Mouse (Mus musculus): ENCODE data around the gene Rbm38. TPM values are rescaled to one million over a fixed set of nuclear protein-coding genes. Genes with fewer than 3 reads are reported as not detected.

Rbm38 gene
- polyA plus RNA-seq, 1 experiment from 2014 or later = 25.8 TPM

DNA sequence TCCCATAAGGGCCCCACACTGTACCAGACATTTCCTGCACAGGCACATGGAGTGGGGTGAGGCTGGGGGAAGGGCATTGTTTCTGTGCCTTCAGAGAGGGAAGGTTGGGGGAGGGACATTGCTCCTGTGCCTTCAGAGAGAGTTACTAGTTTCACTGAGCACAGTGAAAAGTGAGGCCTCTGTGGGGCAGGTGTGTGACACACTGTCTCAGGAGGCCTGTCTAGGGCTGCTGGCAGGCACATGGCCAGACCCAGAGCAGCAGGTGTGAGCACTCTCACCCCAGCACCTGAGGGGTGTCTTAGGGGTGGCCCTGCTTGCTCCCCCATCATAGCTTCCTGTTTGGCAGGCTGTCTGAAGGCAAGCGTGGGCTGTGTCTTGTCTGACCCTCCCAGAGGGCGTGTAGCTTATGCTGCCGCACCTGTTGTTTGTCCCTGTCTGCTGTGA is 6.4 kb downstream of the Rbm38 start:
- peak; percentile 16; the same call in 1 of the 2 replicates for ATAC-seq (ENCODE audit: insufficient number of reproducible peaks, insufficient read depth, low FRiP score, low TSS enrichment, low read depth)
- Histone ChIP-seq H3K4me2 (peak overlapping the region; percentile 14), H3K27me3 (no peaks in the 10 kb centered on the region), H3K9me3 (no peaks in the 10 kb centered on the region), H3K9ac (peak overlapping the region; percentile 27; the same call in 1 of the 2 replicates), H3K27ac (peak overlapping the region; percentile 58), H3K4me3 (no peak overlapping the region), H3K4me1 (peaks cover 63% of the 10 kb centered on the region), H3K36me3 (peaks cover 57% of the 10 kb centered on the region)
- 69% methylated on average over 3 of the region's 3 CpGs for WGBS

DNA sequence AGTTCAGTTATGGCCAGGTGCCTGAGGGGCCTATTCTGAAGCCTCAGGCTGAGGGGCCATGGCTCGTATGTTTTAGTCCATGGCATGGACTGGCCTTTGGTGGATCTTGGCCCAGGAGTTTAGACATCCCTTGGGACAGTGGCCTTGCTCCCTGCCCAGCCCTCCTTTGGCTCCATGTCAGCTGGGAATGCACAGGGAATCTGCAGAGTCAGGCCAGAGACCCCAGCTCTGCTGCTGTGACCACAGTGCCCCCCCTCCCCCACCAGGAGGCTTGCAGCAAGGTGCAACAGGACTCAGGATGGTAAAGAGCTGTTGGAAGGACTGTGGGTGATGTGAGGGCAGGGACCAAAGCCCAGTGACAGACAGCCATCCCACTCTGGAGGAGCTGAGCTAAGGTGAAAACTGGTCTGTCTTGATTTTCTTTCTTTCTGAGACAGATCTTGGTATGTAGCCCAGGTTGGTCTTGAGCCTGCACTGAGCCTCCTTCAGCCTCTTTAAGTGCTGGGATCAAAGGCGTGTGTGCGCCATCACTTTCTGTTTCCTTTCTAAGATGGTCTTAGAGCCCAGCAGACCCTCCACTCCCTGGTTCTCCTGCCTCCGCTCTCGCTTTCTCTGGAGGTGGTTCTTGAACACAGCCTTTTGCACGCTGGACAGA is 7.0 kb downstream of the Rbm38 start:
- Histone ChIP-seq H3K4me2 (peak overlapping the region; percentile 14), H3K4me1 (peaks cover 61% of the 10 kb centered on the region), H3K36me3 (peaks cover 63% of the 10 kb centered on the region), H3K27ac (peak overlapping the region; percentile 58; the same call in 1 of the 2 replicates), H3K9ac (no peak overlapping the region), H3K27me3 (no peaks in the 10 kb centered on the region), H3K4me3 (no peak overlapping the region), H3K9me3 (no peaks in the 10 kb centered on the region)
- no peak for ATAC-seq (ENCODE audit: insufficient number of reproducible peaks, insufficient read depth, low FRiP score, low TSS enrichment, low read depth)
- WGBS = 79% methylated on average over 6 of the region's 6 CpGs

DNA sequence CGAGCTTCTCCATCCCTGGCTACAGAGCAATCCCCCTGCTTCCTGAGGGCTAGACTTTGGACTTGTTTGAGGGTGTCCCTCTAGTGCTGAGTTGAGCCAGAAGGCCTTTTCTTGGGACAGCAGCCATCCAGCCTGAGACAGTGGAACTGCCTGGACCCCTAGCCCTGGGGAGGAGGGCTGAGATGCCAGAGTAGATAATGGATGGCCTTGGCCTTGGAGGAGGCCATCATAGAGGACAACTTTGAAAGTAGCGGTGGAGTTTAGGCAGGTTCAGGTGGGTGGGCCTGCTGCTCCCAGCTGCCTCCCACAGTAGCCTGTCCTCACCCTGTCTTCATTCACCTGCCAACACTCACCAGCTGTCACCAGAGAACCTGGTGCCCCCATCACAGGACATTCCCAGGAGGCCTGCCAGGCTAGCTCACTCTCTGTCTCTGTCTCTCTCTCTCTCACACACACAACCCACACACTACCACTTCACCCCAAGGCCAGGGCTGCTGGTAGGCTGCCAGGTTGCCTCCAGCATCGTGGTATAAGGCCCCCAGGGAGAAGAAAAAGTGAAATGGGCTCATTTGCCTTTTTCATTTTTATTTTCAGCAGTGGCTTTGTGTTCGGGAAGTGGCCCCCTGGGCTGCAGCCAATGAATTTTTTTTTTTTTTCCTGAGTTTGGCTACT is 7.7 kb downstream of the Rbm38 start:
- H3K9ac ChIP-seq = no peak overlapping the region
- 77% methylated on average over 4 of the region's 4 CpGs for WGBS
- peak overlapping the region; percentile 22; the same call in 1 of the 2 replicates for H3K27ac ChIP-seq
- no peaks in the 10 kb centered on the region for H3K9me3 ChIP-seq
- no peak overlapping the region for H3K4me3 ChIP-seq
- H3K27me3 ChIP-seq = no peaks in the 10 kb centered on the region
- peaks cover 55% of the 10 kb centered on the region for H3K4me1 ChIP-seq
- H3K4me2 ChIP-seq = no peak overlapping the region
- peaks cover 70% of the 10 kb centered on the region for H3K36me3 ChIP-seq
- ATAC-seq (ENCODE audit: insufficient number of reproducible peaks, insufficient read depth, low FRiP score, low TSS enrichment, low read depth) = no peak

DNA sequence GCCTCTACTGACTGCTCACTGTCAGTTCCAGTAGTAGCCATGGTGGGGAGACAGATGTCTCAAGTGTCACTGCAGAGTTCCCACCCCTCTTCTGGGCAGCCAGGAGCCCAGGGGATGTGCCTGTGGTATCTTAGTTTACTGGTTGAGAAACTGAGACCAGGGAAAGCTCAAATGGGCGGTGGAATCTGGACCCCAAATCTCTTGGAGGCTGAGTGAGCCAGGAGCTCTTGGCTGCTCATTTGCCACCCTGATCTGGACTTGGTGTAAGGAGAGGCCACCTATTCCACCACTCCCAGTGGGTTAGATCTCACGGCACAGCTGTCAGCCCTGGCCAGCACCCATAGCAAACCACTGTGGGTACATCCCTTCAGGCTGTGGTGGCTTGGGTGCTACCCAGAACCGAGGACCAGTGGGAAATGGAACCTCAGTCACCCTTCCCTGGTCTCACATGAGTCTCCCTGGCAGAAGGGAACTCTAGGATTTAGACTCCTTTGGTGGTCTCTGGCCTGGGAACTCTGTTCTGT is 8.3 kb downstream of the Rbm38 start:
- Histone ChIP-seq H3K9ac (0 out of 2 replicates have a peak overlapping the region, but pooled peaks have one; percentile 51), H3K27ac (no peak overlapping the region), H3K36me3 (peaks cover 76% of the 10 kb centered on the region), H3K4me3 (no peak overlapping the region), H3K9me3 (no peaks in the 10 kb centered on the region), H3K4me2 (no peak overlapping the region; the same call in 1 of the 2 replicates), H3K27me3 (no peaks in the 10 kb centered on the region), H3K4me1 (peaks cover 49% of the 10 kb centered on the region)
- WGBS = 86% methylated on average over 3 of the region's 3 CpGs
- no peak for ATAC-seq (ENCODE audit: insufficient number of reproducible peaks, insufficient read depth, low FRiP score, low TSS enrichment, low read depth)

DNA sequence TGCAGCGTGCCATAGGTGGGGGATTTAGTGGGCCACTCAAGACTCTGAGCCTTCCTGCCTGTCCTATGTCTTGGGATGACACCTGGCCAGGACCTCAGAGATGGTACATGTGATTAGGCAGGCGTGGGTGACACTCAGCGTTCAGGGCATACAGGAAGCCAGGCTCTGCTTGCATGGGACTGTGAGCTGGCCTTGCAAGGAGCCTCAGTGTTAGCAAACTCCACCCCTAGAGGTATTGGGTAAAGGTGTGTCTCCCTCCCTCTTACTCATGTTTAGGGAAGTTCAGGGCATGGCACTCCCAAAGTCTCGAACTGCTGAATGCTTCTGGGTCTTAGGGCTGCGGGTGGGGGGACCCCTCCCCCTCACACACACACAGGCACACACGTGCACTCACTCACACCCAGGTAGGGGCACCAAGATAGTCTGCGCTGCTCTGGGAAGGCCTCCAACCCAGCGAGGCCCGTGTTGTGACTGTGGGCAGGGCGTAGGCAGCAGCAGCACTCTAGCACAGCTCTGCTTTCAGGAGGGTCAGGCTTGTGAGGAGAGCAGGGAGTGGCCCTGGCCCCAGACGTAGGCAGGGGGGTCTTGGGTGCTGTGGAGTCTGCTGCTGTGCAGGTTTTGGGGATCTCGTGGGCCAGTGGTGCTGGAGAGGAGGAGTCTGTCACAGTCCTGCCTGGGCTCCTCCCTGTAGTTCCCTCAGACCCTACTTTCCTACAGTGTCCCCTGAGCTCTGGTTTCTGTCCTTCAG is 10.5 kb downstream of the Rbm38 start:
- WGBS = 71% methylated on average over 12 of the region's 12 CpGs
- H3K9me3 ChIP-seq = no peaks in the 10 kb centered on the region
- H3K4me2 ChIP-seq = no peak overlapping the region
- ATAC-seq (ENCODE audit: insufficient number of reproducible peaks, insufficient read depth, low FRiP score, low TSS enrichment, low read depth) = no peak
- no peak overlapping the region for H3K9ac ChIP-seq
- no peak overlapping the region for H3K4me3 ChIP-seq
- peaks cover 82% of the 10 kb centered on the region for H3K36me3 ChIP-seq
- H3K4me1 ChIP-seq = peaks cover 28% of the 10 kb centered on the region
- H3K27ac ChIP-seq = no peak overlapping the region
- no peaks in the 10 kb centered on the region for H3K27me3 ChIP-seq

DNA sequence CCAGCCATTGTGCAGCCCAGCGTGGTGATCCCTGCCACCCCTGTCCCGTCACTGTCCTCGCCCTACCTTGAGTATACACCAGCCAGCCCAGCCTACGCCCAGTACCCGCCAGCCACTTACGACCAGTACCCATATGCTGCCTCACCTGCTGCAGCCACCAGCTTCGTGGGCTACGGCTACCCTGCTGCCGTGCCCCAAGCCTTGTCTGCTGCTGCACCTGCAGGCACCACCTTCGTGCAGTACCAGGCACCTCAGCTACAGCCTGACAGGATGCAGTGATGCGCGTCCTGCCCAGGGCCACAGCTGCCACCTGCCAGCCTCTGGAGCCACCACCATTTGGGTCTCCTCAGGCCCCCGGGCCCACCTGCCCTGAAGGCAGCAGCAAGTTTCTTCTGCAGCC is 13.2 kb downstream of the Rbm38 start:
- Histone ChIP-seq H3K9me3 (no peaks in the 10 kb centered on the region), H3K4me1 (0 out of 2 replicates have a peak, but pooled peaks cover 1% of the 10 kb centered on the region), H3K9ac (0 out of 2 replicates have a peak overlapping the region, but pooled peaks have one; percentile 16), H3K4me2 (no peak overlapping the region), H3K36me3 (peaks cover 76% of the 10 kb centered on the region), H3K27me3 (no peaks in the 10 kb centered on the region), H3K27ac (no peak overlapping the region), H3K4me3 (no peak overlapping the region)
- 94% methylated on average over 13 of the region's 13 CpGs for WGBS
- ATAC-seq (ENCODE audit: insufficient number of reproducible peaks, insufficient read depth, low FRiP score, low TSS enrichment, low read depth) = no peak

DNA sequence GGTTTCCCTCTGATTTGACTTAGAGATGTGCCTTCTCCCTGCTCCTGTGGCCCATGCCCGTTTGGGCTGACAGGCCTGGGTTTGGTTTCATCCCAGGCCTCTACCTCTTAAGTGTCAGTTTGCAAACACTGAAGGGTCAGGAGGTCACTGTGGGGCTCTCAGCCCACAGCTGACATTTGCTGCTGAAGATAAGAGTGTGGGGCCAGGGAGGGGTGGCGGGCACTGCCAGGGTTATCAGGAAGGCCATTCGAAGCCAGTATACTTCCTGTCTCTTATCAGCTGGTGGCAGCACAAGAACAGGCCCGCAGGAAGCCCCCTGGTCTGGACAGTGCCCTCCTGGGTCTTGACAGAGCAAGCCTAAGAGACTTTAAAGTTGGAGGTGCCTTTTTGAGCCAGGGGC is 14.7 kb downstream of the Rbm38 start:
- H3K27ac ChIP-seq = no peak overlapping the region
- no peak overlapping the region for H3K4me2 ChIP-seq
- peaks cover 62% of the 10 kb centered on the region for H3K36me3 ChIP-seq
- no peak for ATAC-seq (ENCODE audit: insufficient number of reproducible peaks, insufficient read depth, low FRiP score, low TSS enrichment, low read depth)
- 72% methylated on average over 4 of the region's 4 CpGs for WGBS
- no peak overlapping the region for H3K4me3 ChIP-seq
- no peaks in the 10 kb centered on the region for H3K27me3 ChIP-seq
- no peaks in the 10 kb centered on the region for H3K9me3 ChIP-seq
- H3K9ac ChIP-seq = no peak overlapping the region
- no peaks in the 10 kb centered on the region for H3K4me1 ChIP-seq

DNA sequence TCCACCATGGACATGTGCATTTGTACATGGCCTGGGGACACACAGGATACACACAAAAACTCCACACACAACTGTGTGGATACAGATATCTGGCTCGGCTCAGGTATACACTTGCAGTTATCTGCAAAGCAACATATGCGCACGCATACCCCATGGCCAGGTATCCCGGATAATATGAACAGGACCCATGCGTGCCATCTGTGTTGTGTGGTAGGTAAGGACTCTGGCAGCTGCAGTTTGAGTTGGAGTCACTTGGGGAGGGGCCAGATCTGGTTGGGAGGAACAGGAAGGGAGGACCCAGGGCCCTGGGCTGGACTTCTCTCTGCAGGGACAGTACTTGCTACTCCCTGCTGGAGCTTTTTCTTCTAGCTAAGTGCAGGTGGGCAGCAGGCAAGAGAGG is 15.4 kb downstream of the Rbm38 start:
- no peak overlapping the region for H3K4me3 ChIP-seq
- no peaks in the 10 kb centered on the region for H3K4me1 ChIP-seq
- H3K27ac ChIP-seq = no peak overlapping the region
- H3K36me3 ChIP-seq = peaks cover 55% of the 10 kb centered on the region
- WGBS = 91% methylated on average over 5 of the region's 5 CpGs
- H3K9ac ChIP-seq = no peak overlapping the region
- no peak for ATAC-seq (ENCODE audit: insufficient number of reproducible peaks, insufficient read depth, low FRiP score, low TSS enrichment, low read depth)
- no peak overlapping the region for H3K4me2 ChIP-seq
- no peaks in the 10 kb centered on the region for H3K27me3 ChIP-seq
- no peaks in the 10 kb centered on the region for H3K9me3 ChIP-seq

DNA sequence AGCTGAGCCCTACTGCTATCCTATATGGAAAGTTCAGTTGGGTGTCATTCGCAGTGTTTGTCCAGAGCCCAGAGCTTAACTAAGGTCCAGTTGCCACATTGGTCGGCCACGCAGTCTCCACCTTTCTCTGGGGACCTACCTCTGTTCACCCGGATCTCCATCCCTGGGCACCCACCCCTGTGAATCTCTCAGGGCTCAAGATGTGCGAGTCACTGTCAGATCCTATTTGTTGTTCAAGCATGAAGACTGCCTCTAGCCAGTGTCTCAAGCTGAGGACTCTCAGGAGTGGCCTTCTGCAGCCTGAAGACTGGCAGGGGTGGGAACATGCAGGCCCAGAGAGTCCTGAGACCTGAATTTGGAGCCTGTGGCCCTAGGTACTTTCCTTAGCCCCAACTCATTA is 15.8 kb downstream of the Rbm38 start:
- H3K9me3 ChIP-seq = no peaks in the 10 kb centered on the region
- WGBS = 89% methylated on average over 5 of the region's 5 CpGs
- H3K9ac ChIP-seq = no peak overlapping the region
- no peak overlapping the region for H3K27ac ChIP-seq
- no peak overlapping the region for H3K4me2 ChIP-seq
- H3K4me3 ChIP-seq = no peak overlapping the region
- no peaks in the 10 kb centered on the region for H3K4me1 ChIP-seq
- H3K36me3 ChIP-seq = peaks cover 51% of the 10 kb centered on the region
- no peaks in the 10 kb centered on the region for H3K27me3 ChIP-seq
- ATAC-seq (ENCODE audit: insufficient number of reproducible peaks, insufficient read depth, low FRiP score, low TSS enrichment, low read depth) = no peak

DNA sequence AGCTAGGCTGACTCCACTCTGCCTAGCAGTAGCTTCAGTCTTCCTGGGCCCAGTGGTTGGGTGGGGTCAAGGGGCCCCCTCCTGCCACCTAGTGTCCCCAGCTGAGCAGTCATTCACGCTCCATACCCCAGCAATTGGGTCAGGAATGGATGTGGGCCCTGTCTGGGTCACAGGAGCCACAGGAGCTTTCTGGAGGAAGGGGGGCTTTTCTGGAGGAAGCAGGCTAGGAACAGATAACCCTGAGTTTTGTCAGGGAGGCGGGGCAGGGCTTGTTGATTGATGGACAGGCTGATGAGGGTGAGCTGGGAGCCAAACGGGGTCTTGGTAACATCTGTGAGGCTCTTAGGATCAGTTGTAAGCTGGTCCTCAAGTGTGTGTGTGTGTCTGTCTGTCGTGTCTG is 16.3 kb downstream of the Rbm38 start:
- peaks cover 46% of the 10 kb centered on the region for H3K36me3 ChIP-seq
- H3K4me2 ChIP-seq = no peak overlapping the region
- H3K4me1 ChIP-seq = no peaks in the 10 kb centered on the region
- no peaks in the 10 kb centered on the region for H3K9me3 ChIP-seq
- H3K4me3 ChIP-seq = no peak overlapping the region
- H3K27me3 ChIP-seq = no peaks in the 10 kb centered on the region
- H3K9ac ChIP-seq = no peak overlapping the region
- 60% methylated on average over 4 of the region's 4 CpGs for WGBS
- H3K27ac ChIP-seq = no peak overlapping the region
- ATAC-seq (ENCODE audit: insufficient number of reproducible peaks, insufficient read depth, low FRiP score, low TSS enrichment, low read depth) = no peak

DNA sequence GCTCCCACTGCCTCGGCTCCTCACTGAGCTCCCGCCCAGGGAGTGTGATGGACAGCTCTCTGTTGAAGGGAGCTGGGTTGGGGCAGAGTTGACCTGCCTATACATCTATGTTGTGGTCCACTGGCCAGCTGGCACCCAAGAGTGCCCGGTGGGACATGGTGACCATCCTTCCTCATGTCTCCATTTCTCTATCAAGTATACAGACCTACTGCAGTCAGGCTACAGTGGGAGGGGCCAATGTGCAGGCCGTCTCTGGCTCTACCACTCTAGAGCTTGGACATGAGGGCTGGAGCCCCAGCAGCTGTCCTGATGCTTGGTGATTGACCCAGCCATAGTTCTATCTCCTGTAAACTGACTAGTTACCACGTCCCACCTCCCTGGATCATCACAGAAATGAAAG is 17.0 kb downstream of the Rbm38 start:
- no peaks in the 10 kb centered on the region for H3K4me1 ChIP-seq
- WGBS = 80% methylated on average over 5 of the region's 5 CpGs
- peaks cover 38% of the 10 kb centered on the region for H3K36me3 ChIP-seq
- no peaks in the 10 kb centered on the region for H3K9me3 ChIP-seq
- H3K9ac ChIP-seq = no peak overlapping the region
- H3K4me3 ChIP-seq = no peak overlapping the region
- H3K27ac ChIP-seq = no peak overlapping the region
- no peak overlapping the region for H3K4me2 ChIP-seq
- H3K27me3 ChIP-seq = no peaks in the 10 kb centered on the region
- ATAC-seq (ENCODE audit: insufficient number of reproducible peaks, insufficient read depth, low FRiP score, low TSS enrichment, low read depth) = no peak
